Mouse (Mus musculus) midbrain, embryonic 12.5 days (tissue): ENCODE measurements at regions not wholly inside any gene's neighbourhood (a gene's known extent, or its start where the extent isn't known, plus 50 kb on each side); places are given as distances from the start of the nearest gene placed in this dataset.

Experiments
- ATAC-seq: fragments of 200-750 bp; cut with Nextera tagmentation; 2 replicates; pipeline ENCODE4 v1.8.0; 2017; ENCODE audit warnings: low read depth, moderate TSS enrichment, moderate library complexity; ENCODE audit not compliant: low FRiP score
- H3K27ac ChIP-seq: fragments of 300-500 bp; sonication (generic); replicated peaks from 2 replicates; pipeline ENCODE4 v1.5.1; 2016; ENCODE audit warnings: mild to moderate bottlenecking
- H3K27me3 ChIP-seq: fragments of 300-500 bp; sonication (generic); 2 replicates; pipeline ENCODE4 v1.6.1; 2016; ENCODE audit warnings: mild to moderate bottlenecking
- H3K36me3 ChIP-seq: fragments of 300-500 bp; sonication (generic); 2 replicates; pipeline ENCODE4 v1.6.1; 2016
- H3K4me1 ChIP-seq: fragments of 300-500 bp; sonication (generic); 2 replicates; pipeline ENCODE4 v1.6.1; 2016
- H3K4me2 ChIP-seq: fragments of 300-500 bp; sonication (generic); replicated peaks from 2 replicates; pipeline ENCODE4 v1.6.1; 2016; ENCODE audit warnings: mild to moderate bottlenecking, moderate library complexity
- H3K4me3 ChIP-seq: fragments of 300-500 bp; sonication (generic); 2 replicates; pipeline ENCODE4 v1.5.1; 2016; ENCODE audit warnings: mild to moderate bottlenecking
- H3K9ac ChIP-seq: fragments of 300-500 bp; sonication (generic); replicated peaks from 2 replicates; pipeline ENCODE4 v1.6.1; 2016; ENCODE audit warnings: mild to moderate bottlenecking, moderate library complexity
- H3K9me3 ChIP-seq: fragments of 300-500 bp; sonication (generic); 2 replicates; pipeline ENCODE4 v1.6.1; 2016; ENCODE audit warnings: mild to moderate bottlenecking
- WGBS: fragments of 180-500 bp; shearing (Covaris S2); methylation state at CpG from one replicate; pipeline ENCODE4 v1.1.7; 2016; 5-methylcytosine and 5-hydroxymethylcytosine counted together

DNA sequence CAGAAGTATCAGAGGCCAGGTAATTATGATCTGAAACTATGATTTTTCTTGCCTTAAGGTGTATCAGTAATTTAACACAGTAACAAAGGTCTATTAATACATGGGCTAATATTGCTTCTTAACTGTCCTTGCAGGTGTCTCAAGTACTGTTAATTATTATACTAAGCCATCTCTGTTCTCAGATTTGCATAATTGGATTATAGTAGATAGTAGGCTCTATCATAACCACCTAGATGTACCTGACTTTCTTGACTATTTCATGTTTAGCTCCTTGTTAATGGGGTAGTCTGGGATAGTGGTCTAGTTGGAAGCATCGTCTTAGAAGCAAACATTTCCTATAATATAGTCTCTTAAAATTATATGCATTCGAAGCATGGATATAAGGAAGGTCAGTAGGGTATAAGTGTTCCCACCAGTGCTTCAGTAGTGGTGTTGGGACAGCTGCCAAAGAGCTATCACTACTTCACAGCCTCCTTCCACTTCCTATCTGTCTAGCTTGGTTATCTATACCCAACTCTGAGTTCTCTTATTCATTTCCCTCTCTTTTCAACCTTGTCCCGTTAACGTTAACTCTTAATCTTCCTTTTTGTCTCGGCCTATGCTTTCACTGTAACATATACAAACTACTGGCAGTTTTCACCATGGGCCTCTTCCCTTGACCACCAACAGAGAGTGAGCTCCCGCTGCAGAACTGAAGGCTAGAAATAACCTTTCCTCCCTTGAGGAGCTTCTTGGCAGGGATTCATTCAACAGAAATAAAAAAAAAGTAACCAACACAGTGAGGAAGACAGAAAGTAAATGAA lies 630.9 kb upstream of the Lcorl start:
- Histone ChIP-seq H3K27me3 (no peaks in the 10 kb centered on the region), H3K9ac (no peak overlapping the region), H3K4me1 (no peaks in the 10 kb centered on the region), H3K4me3 (no peak overlapping the region), H3K9me3 (no peaks in the 10 kb centered on the region), H3K36me3 (no peaks in the 10 kb centered on the region), H3K4me2 (no peak overlapping the region), H3K27ac (no peak overlapping the region)
- WGBS: 84% methylated on average over 6 of the region's 6 CpGs
- ATAC-seq: no peak

GRCm38 (mm10) chr5:46486740-46487326 lies 629.4 kb upstream of the Lcorl start:
- Histone ChIP-seq H3K9me3 (no peaks in the 10 kb centered on the region), H3K4me3 (no peak overlapping the region), H3K27ac (no peak overlapping the region), H3K36me3 (no peaks in the 10 kb centered on the region), H3K9ac (no peak overlapping the region), H3K4me1 (no peaks in the 10 kb centered on the region), H3K4me2 (no peak overlapping the region), H3K27me3 (no peaks in the 10 kb centered on the region)
- WGBS: 93% methylated on average over 1 of the region's 1 CpGs
- ATAC-seq: no peak

GRCm38 (mm10) chr5:46456356-46456755 lies 598.9 kb upstream of the Lcorl start:
- WGBS: 92% methylated on average over 3 of the region's 3 CpGs
- H3K4me1 ChIP-seq: no peaks in the 10 kb centered on the region
- H3K9ac ChIP-seq: no peak overlapping the region
- H3K27ac ChIP-seq: no peak overlapping the region
- H3K4me2 ChIP-seq: no peak overlapping the region
- no peak for ATAC-seq
- H3K36me3 ChIP-seq: no peaks in the 10 kb centered on the region
- H3K9me3 ChIP-seq: no peaks in the 10 kb centered on the region
- no peaks in the 10 kb centered on the region for H3K27me3 ChIP-seq
- H3K4me3 ChIP-seq: no peak overlapping the region

- H3K4me1 ChIP-seq: peaks cover 14% of the 10 kb centered on the region
- H3K9me3 ChIP-seq: no peaks in the 10 kb centered on the region
- no peaks in the 10 kb centered on the region for H3K36me3 ChIP-seq
- H3K9ac ChIP-seq: no peak overlapping the region
- no peak for ATAC-seq
- H3K4me2 ChIP-seq: no peak overlapping the region
- 78% methylated on average over 4 of the region's 4 CpGs for WGBS
- no peak overlapping the region for H3K27ac ChIP-seq
- no peak overlapping the region for H3K4me3 ChIP-seq
- 0 out of 2 replicates have a peak, but pooled peaks cover 4% of the 10 kb centered on the region for H3K27me3 ChIP-seq
These were observed 590.9 kb upstream of the Lcorl start for GRCm38 (mm10) chr5:46448274-46448673.

- no peak overlapping the region for H3K4me2 ChIP-seq
- peaks cover 14% of the 10 kb centered on the region for H3K4me1 ChIP-seq
- no peak overlapping the region for H3K9ac ChIP-seq
- peak overlapping the region; percentile 39; the same call in 1 of the 2 replicates for H3K27ac ChIP-seq
- no peaks in the 10 kb centered on the region for H3K36me3 ChIP-seq
- no peak overlapping the region for H3K4me3 ChIP-seq
- WGBS: 43% methylated on average over 3 of the region's 3 CpGs
- H3K27me3 ChIP-seq: 0 out of 2 replicates have a peak, but pooled peaks cover 6% of the 10 kb centered on the region
- ATAC-seq: peak; percentile 39; the same call in 1 of the 2 replicates
- no peaks in the 10 kb centered on the region for H3K9me3 ChIP-seq
These were observed 588.4 kb upstream of the Lcorl start for GRCm38 (mm10) chr5:46445844-46446243.

GRCm38 (mm10) chr5:46445122-46445521 lies 587.7 kb upstream of the Lcorl start:
- Histone ChIP-seq H3K27me3 (0 out of 2 replicates have a peak, but pooled peaks cover 6% of the 10 kb centered on the region), H3K9ac (no peak overlapping the region), H3K27ac (no peak overlapping the region), H3K4me3 (no peak overlapping the region), H3K36me3 (no peaks in the 10 kb centered on the region), H3K4me1 (peaks cover 14% of the 10 kb centered on the region), H3K4me2 (peak overlapping the region; percentile 26), H3K9me3 (no peaks in the 10 kb centered on the region)
- WGBS: 17% methylated on average over 7 of the region's 7 CpGs
- ATAC-seq: peak; percentile 76

DNA sequence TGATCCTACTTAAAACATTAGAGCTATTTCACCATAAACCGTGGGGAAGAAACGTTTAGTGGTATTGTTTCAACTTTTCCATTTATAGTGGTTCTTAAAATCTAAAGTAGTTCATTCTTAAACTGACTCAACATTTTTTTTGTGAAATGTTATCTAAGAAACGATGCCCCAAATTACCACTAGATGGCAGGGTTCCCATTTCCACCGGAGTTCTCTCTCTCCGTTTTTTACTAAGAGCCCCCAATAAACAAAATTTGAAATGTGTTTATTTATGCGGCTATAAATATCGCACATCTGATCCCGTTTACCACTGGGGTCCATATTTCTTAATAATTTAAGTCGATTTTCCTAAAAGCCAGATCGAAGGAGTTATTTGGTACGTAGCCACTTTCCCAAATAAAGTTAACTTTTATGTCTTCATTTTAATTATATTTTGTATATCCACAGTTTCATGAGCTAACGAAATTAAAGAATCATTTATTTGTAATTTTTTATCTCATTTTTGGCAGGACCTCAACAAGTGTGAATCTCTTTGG lies 586.5 kb upstream of the Lcorl start:
- peak overlapping the region; percentile 28; the same call in 1 of the 2 replicates for H3K4me2 ChIP-seq
- no peaks in the 10 kb centered on the region for H3K36me3 ChIP-seq
- 17% methylated on average over 12 of the region's 12 CpGs for WGBS
- peaks cover 14% of the 10 kb centered on the region for H3K4me1 ChIP-seq
- no peak for ATAC-seq
- no peak overlapping the region for H3K27ac ChIP-seq
- H3K9ac ChIP-seq: no peak overlapping the region
- H3K4me3 ChIP-seq: no peak overlapping the region
- H3K27me3 ChIP-seq: 0 out of 2 replicates have a peak, but pooled peaks cover 6% of the 10 kb centered on the region
- no peaks in the 10 kb centered on the region for H3K9me3 ChIP-seq

DNA sequence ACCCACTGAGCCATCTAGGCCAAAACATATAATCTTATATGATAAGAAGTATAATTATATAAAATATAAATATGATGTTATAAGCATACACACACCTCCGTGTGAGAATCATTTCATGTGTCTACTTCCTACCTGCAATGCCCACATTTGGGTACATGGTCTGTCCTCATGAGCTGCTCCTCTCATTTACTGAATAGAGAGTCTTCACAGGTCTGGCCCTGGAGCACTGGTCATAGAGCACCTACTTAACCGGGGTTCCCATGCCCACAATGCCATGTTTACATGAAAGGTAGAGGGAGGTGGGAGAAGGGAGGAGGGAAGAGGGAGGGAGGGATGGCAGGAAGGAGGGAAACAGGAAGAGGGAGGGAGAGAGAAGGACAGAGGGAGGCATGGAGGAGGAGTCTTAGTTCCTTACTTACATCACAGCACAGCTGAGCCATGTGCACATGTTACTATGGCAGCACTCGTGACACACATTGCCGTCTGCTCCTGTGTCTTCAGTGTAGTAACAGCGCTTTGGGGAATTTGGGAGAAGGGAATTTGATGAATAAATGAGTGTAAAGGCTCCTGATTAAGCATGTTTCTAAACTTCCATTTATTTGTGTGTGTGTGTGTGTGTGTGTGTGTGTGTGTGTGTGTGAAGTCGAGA lies 585.3 kb upstream of the Lcorl start:
- H3K27me3 ChIP-seq: 0 out of 2 replicates have a peak, but pooled peaks cover 6% of the 10 kb centered on the region
- no peak overlapping the region for H3K4me3 ChIP-seq
- H3K4me2 ChIP-seq: no peak overlapping the region
- H3K9me3 ChIP-seq: no peaks in the 10 kb centered on the region
- peaks cover 14% of the 10 kb centered on the region for H3K4me1 ChIP-seq
- H3K27ac ChIP-seq: no peak overlapping the region
- no peak overlapping the region for H3K9ac ChIP-seq
- no peak; the same call in 1 of the 2 replicates for ATAC-seq
- WGBS: 79% methylated on average over 6 of the region's 6 CpGs
- H3K36me3 ChIP-seq: no peaks in the 10 kb centered on the region

DNA sequence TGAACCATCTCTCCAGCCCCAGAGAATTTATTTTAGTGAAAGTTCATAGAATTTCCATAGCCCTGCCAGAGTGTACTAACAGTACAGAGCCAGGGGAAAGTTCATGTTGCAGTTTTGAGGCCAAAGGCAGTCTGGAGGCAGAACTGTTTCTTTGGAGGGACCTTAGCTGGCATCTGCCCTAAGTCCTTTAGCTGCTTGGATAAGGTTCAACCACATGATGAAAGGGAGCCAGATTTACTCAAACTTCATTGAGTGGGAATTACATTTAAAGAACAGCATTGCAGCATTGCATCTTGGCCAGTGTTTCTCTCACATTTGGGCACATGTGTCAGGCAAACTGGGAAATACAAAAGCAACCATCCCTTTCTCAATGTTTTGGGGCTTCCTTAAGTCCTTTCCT lies 584.3 kb upstream of the Lcorl start:
- Histone ChIP-seq H3K27ac (no peak overlapping the region), H3K27me3 (0 out of 2 replicates have a peak, but pooled peaks cover 6% of the 10 kb centered on the region), H3K4me1 (peaks cover 14% of the 10 kb centered on the region), H3K4me3 (no peak overlapping the region), H3K9ac (no peak overlapping the region), H3K4me2 (no peak overlapping the region), H3K36me3 (no peaks in the 10 kb centered on the region), H3K9me3 (no peaks in the 10 kb centered on the region)
- ATAC-seq: no peak

DNA sequence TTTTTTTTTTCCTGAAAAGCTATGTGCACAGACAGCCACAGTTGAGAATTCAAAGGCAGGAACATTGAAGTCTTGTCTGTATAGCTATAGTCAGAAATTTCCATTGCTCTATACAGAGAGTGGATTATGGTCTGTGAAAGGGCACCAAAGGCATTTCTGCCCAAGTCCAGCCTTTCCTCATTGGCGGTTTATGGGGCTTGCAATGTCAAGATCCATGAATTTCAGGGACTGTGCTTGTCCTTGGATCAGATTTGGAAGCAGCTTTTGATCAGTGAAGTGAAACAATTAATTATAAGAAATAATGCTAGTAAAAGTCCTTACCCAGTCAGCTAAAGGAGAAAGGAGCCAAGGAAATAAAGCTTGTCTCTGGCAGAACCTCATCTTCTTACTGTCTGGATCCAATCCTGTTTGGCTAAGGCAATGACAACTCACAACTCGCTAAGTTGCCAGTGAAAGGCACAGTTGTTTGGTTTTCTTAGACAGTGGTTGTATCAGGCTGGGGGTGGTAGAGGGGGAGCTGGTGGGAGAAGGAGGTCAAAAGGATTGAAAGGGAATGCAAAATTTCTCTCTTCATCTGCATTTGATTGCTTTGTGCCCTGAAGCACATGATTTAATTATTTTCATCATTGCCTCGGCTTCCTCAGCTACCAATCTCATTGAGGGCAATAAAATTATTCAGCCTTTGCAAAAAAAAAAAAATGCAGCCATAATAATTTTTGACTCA lies 574.4 kb upstream of the Lcorl start:
- no peak overlapping the region for H3K4me3 ChIP-seq
- no peak overlapping the region for H3K9ac ChIP-seq
- no peak overlapping the region for H3K4me2 ChIP-seq
- H3K4me1 ChIP-seq: no peaks in the 10 kb centered on the region
- no peaks in the 10 kb centered on the region for H3K36me3 ChIP-seq
- ATAC-seq: no peak
- WGBS: 45% methylated on average over 3 of the region's 3 CpGs
- H3K9me3 ChIP-seq: no peaks in the 10 kb centered on the region
- no peak overlapping the region for H3K27ac ChIP-seq
- H3K27me3 ChIP-seq: no peaks in the 10 kb centered on the region

GRCm38 (mm10) chr5:46422738-46423137 lies 565.3 kb upstream of the Lcorl start:
- no peak for ATAC-seq
- Histone ChIP-seq H3K4me3 (no peak overlapping the region), H3K4me2 (no peak overlapping the region), H3K36me3 (no peaks in the 10 kb centered on the region), H3K4me1 (peaks cover 2% of the 10 kb centered on the region; the same call in 1 of the 2 replicates), H3K27me3 (no peaks in the 10 kb centered on the region), H3K9ac (no peak overlapping the region), H3K9me3 (no peaks in the 10 kb centered on the region), H3K27ac (no peak overlapping the region)
- 57% methylated on average over 3 of the region's 3 CpGs for WGBS
